Comparison of ENCODE assay signal across 21 mouse cellular contexts in genomic region chr3:121880355-121880754, GRCm38 (mm10).
DNase-seq lines count a peak whose midpoint lies in the region; ATAC-seq and TF ChIP-seq lines count a peak whose summit lies in the region.
"Had no signal": no experiment of that assay in that cellular context is flagged by ENCODE, and none has a peak within 500 bp of the region (broad histone marks: within the 10 kb centered on the region; RNA-seq: fewer than 3 reads in every experiment).

No protein-coding gene starts in this region.

- no peak for TF ChIP-seq POLR2A in cerebellum, adult 2 months (IDR thresholded peaks at IDR 0.05; ENCODE audit: borderline replicate concordance, insufficient read depth, low read length)

- H3K27me3 ChIP-seq in kidney, embryonic 16.5 days (ENCODE audit: insufficient read depth, low read length), result no peaks in the 10 kb centered on the region
- H3K27me3 ChIP-seq in midbrain, embryonic 11.5 days (ENCODE audit: control insufficient read depth, insufficient read depth, low read length), result no peaks in the 10 kb centered on the region; the same call in 1 of the 2 replicates
- H3K27me3 ChIP-seq in midbrain, embryonic 15.5 days (replicated peaks), result 0 out of 2 replicates have a peak, but pooled peaks cover 3% of the 10 kb centered on the region
- H3K27me3 ChIP-seq in liver, embryonic 13.5 days, result no peaks in the 10 kb centered on the region
- no peaks in the 10 kb centered on the region for H3K27me3 ChIP-seq in cerebellum, adult 2 months (ENCODE audit: control insufficient read depth, insufficient read depth, low read length)
- H3K27me3 ChIP-seq: embryonic facial prominence, embryonic 12.5 days; hindbrain, embryonic 13.5 days; neural tube, embryonic 12.5 days had no signal

- no peak overlapping the region for H3K9ac ChIP-seq in kidney, embryonic 16.5 days (replicated peaks; ENCODE audit: low read length)
- H3K9ac ChIP-seq in midbrain, embryonic 11.5 days (ENCODE audit: low read length), result no peak overlapping the region
- no peak overlapping the region for H3K9ac ChIP-seq in midbrain, embryonic 15.5 days
- H3K9ac ChIP-seq in liver, embryonic 13.5 days, result no peak overlapping the region
- H3K9ac ChIP-seq: embryonic facial prominence, embryonic 12.5 days; hindbrain, embryonic 13.5 days; midbrain, embryonic 13.5 days; neural tube, embryonic 12.5 days had no signal

- no peak overlapping the region for H3K4me2 ChIP-seq in kidney, embryonic 16.5 days (replicated peaks; ENCODE audit: low read depth, low read length)
- no peak overlapping the region for H3K4me2 ChIP-seq in midbrain, embryonic 11.5 days
- no peak overlapping the region for H3K4me2 ChIP-seq in midbrain, embryonic 15.5 days
- no peak overlapping the region for H3K4me2 ChIP-seq in liver, embryonic 13.5 days
- H3K4me2 ChIP-seq: embryonic facial prominence, embryonic 12.5 days; hindbrain, embryonic 13.5 days; midbrain, embryonic 13.5 days; neural tube, embryonic 12.5 days had no signal

- no peaks in the 10 kb centered on the region for H3K9me3 ChIP-seq in kidney, embryonic 16.5 days (ENCODE audit: low read length)
- no peaks in the 10 kb centered on the region for H3K9me3 ChIP-seq in midbrain, embryonic 11.5 days (ENCODE audit: control insufficient read depth, low read length)
- no peaks in the 10 kb centered on the region for H3K9me3 ChIP-seq in midbrain, embryonic 15.5 days
- no peaks in the 10 kb centered on the region for H3K9me3 ChIP-seq in liver, embryonic 13.5 days (replicated peaks)
- H3K9me3 ChIP-seq: embryonic facial prominence, embryonic 12.5 days; hindbrain, embryonic 13.5 days; midbrain, embryonic 13.5 days; neural tube, embryonic 12.5 days had no signal

- no peak overlapping the region for H3K27ac ChIP-seq in kidney, embryonic 16.5 days (ENCODE audit: low read length)
- H3K27ac ChIP-seq in midbrain, embryonic 11.5 days (ENCODE audit: low read depth, low read length), result no peak overlapping the region
- H3K27ac ChIP-seq in midbrain, embryonic 15.5 days, result no peak overlapping the region
- no peak overlapping the region for H3K27ac ChIP-seq in liver, embryonic 13.5 days
- H3K27ac ChIP-seq in cerebellum, adult 2 months (ENCODE audit: insufficient read depth, low read length), result no peak overlapping the region
- H3K27ac ChIP-seq: embryonic facial prominence, embryonic 12.5 days; hindbrain, embryonic 13.5 days; layer of hippocampus, adult 2 months; midbrain, embryonic 13.5 days; neural tube, embryonic 12.5 days had no signal

- ATAC-seq in kidney, embryonic 16.5 days (ENCODE audit: low FRiP score, low TSS enrichment), result no peak
- no peak for ATAC-seq in midbrain, embryonic 11.5 days (ENCODE audit: low FRiP score)
- no peak for ATAC-seq in midbrain, embryonic 15.5 days (replicated peaks)
- ATAC-seq in liver, embryonic 13.5 days (ENCODE audit: low read depth), result peak; percentile 68
- ATAC-seq: midbrain, embryonic 13.5 days had no signal

- H3K4me3 ChIP-seq in kidney, embryonic 16.5 days (ENCODE audit: low read length), result no peak overlapping the region
- no peak overlapping the region for H3K4me3 ChIP-seq in midbrain, embryonic 11.5 days (ENCODE audit: low read depth, low read length)
- H3K4me3 ChIP-seq in midbrain, embryonic 15.5 days, result no peak overlapping the region
- no peak overlapping the region for H3K4me3 ChIP-seq in liver, embryonic 13.5 days (replicated peaks)
- no peak overlapping the region for H3K4me3 ChIP-seq in cerebellum, adult 2 months (replicated peaks; ENCODE audit: insufficient read depth, low read depth, low read length)
- H3K4me3 ChIP-seq: embryonic facial prominence, embryonic 12.5 days; hindbrain, embryonic 13.5 days; layer of hippocampus, adult 2 months; midbrain, embryonic 13.5 days; neural tube, embryonic 12.5 days had no signal

- peaks cover 2% of the 10 kb centered on the region; the same call in 1 of the 2 replicates for H3K4me1 ChIP-seq in kidney, embryonic 16.5 days (ENCODE audit: insufficient read depth, low read length)
- H3K4me1 ChIP-seq in midbrain, embryonic 11.5 days (ENCODE audit: control insufficient read depth, insufficient read depth, low read length), result no peaks in the 10 kb centered on the region
- H3K4me1 ChIP-seq in midbrain, embryonic 15.5 days, result peaks cover 4% of the 10 kb centered on the region; the same call in 1 of the 2 replicates
- no peaks in the 10 kb centered on the region for H3K4me1 ChIP-seq in liver, embryonic 13.5 days (replicated peaks)
- no peaks in the 10 kb centered on the region for H3K4me1 ChIP-seq in cerebellum, adult 2 months (ENCODE audit: control insufficient read depth, insufficient read depth, low read length)
- H3K4me1 ChIP-seq: hindbrain, embryonic 13.5 days; midbrain, embryonic 13.5 days; neural tube, embryonic 12.5 days had no signal

- no peaks in the 10 kb centered on the region for H3K36me3 ChIP-seq in kidney, embryonic 16.5 days (ENCODE audit: insufficient read depth, low read length)
- no peaks in the 10 kb centered on the region for H3K36me3 ChIP-seq in midbrain, embryonic 11.5 days (ENCODE audit: control insufficient read depth, insufficient read depth, low read length)
- no peaks in the 10 kb centered on the region for H3K36me3 ChIP-seq in midbrain, embryonic 15.5 days (replicated peaks)
- no peaks in the 10 kb centered on the region for H3K36me3 ChIP-seq in liver, embryonic 13.5 days
- H3K36me3 ChIP-seq: embryonic facial prominence, embryonic 12.5 days; hindbrain, embryonic 13.5 days; midbrain, embryonic 13.5 days; neural tube, embryonic 12.5 days had no signal

- TF ChIP-seq CTCF in cerebellum, adult 2 months (IDR thresholded peaks at IDR 0.05; ENCODE audit: borderline replicate concordance, insufficient read depth, low read depth, low read length), result no peak

- WGBS in kidney, embryonic 16.5 days, result 65% methylated on average over 8 of the region's 8 CpGs
- 89% methylated on average over 8 of the region's 8 CpGs for WGBS in midbrain, embryonic 11.5 days
- 89% methylated on average over 8 of the region's 8 CpGs for WGBS in midbrain, embryonic 15.5 days
- 66% methylated on average over 8 of the region's 8 CpGs for WGBS in liver, embryonic 13.5 days (ENCODE audit: insufficient replicate concordance)
- WGBS in cerebellum, adult 2 months, result 91% methylated on average over 8 of the region's 8 CpGs

- peak; percentile 73 for DNase-seq in kidney, adult 11 months
- DNase-seq in midbrain, embryonic 11.5 days (ENCODE audit: low spot score, missing footprints), result peak; percentile 64
- no peak for DNase-seq in liver, embryonic 13.5 days
- DNase-seq in cerebellum, adult 2 months, result no peak
- DNase-seq in layer of hippocampus, adult 8-10 months (ENCODE audit: low spot score in 2 of 2), result no peak
- DNase-seq in testis, postnatal 14 days (ENCODE audit: low spot score), result no peak
- DNase-seq: adrenal gland, postnatal 14 days; cerebellum, adult 9-10 months; gastrocnemius, postnatal 36 days; layer of hippocampus, postnatal 36 days; lung, adult 2 months; retina, postnatal 1 day; right cerebral cortex, postnatal 25 days; spleen, adult 18-20 months had no signal

Comparison
In these comparisons a context has a peak if more than half of its experiments do, and no peak if none do; other contexts are left out.
1. DNase-seq: peak in kidney, adult 11 months (single experiment) and midbrain, embryonic 11.5 days (single experiment); none in liver, embryonic 13.5 days (single experiment), cerebellum, adult 2 months (0 of 2), layer of hippocampus, adult 8-10 months (0 of 2) and testis, postnatal 14 days (single experiment).